ENCODE assay signal across 9 mouse cellular contexts in genomic region chr2:13399480-13400072, GRCm38 (mm10).
DNase-seq lines count a peak whose midpoint lies in the region; ATAC-seq and TF ChIP-seq lines count a peak whose summit lies in the region.
"Had no signal": no experiment of that assay in that cellular context is flagged by ENCODE, and none has a peak within 500 bp of the region (broad histone marks: within the 10 kb centered on the region; RNA-seq: fewer than 3 reads in every experiment).

No protein-coding gene starts in this region.

- TF ChIP-seq CTCF in layer of hippocampus, adult 2 months (conservative IDR thresholded peaks at IDR 0.05), result no peak

- no peak overlapping the region for H3K4me3 ChIP-seq in layer of hippocampus, adult 2 months
- H3K4me3 ChIP-seq in brown adipose tissue, adult 24 weeks (ENCODE audit: insufficient read depth, low read depth, low read length), result no peak overlapping the region
- no peak overlapping the region for H3K4me3 ChIP-seq in heart, embryonic 16.5 days (ENCODE audit: low read length)
- no peak overlapping the region for H3K4me3 ChIP-seq in midbrain, embryonic 16.5 days (ENCODE audit: low read depth, low read length)
- H3K4me3 ChIP-seq: embryonic facial prominence, embryonic 13.5 days had no signal

- H3K4me1 ChIP-seq in brown adipose tissue, adult 24 weeks (ENCODE audit: control insufficient read depth, insufficient read depth, insufficient read length, low read length), result peaks cover 9% of the 10 kb centered on the region; the same call in 1 of the 2 replicates
- peaks cover 15% of the 10 kb centered on the region for H3K4me1 ChIP-seq in heart, embryonic 16.5 days (ENCODE audit: control insufficient read depth, insufficient read depth, low read length)
- H3K4me1 ChIP-seq in midbrain, embryonic 16.5 days (ENCODE audit: control insufficient read depth, insufficient read depth, low read length), result peaks cover 10% of the 10 kb centered on the region
- H3K4me1 ChIP-seq: embryonic facial prominence, embryonic 13.5 days had no signal

- H3K9me3 ChIP-seq in heart, embryonic 16.5 days (replicated peaks; ENCODE audit: control insufficient read depth, low read length), result no peaks in the 10 kb centered on the region
- H3K9me3 ChIP-seq in midbrain, embryonic 16.5 days (replicated peaks; ENCODE audit: control insufficient read depth, low read length, poor library complexity, severe bottlenecking), result no peaks in the 10 kb centered on the region
- H3K9me3 ChIP-seq: embryonic facial prominence, embryonic 13.5 days had no signal

- H3K27me3 ChIP-seq in heart, embryonic 16.5 days (ENCODE audit: control insufficient read depth, insufficient read depth, low read length), result no peaks in the 10 kb centered on the region
- no peaks in the 10 kb centered on the region for H3K27me3 ChIP-seq in midbrain, embryonic 16.5 days (ENCODE audit: control insufficient read depth, insufficient read depth, low read depth, low read length)
- H3K27me3 ChIP-seq: embryonic facial prominence, embryonic 13.5 days; Patski had no signal

- DNase-seq in layer of hippocampus, adult 2 months (ENCODE audit: low spot score in 2 of 2), result no peak
- DNase-seq in layer of hippocampus, adult 9-10 months (ENCODE audit: low spot score), result no peak
- no peak for DNase-seq in cerebellum, adult 9-11 months
- DNase-seq in frontal cortex, postnatal 25 days (ENCODE audit: low spot score in 2 of 2), result no peak

- peak overlapping the region; percentile 0; the same call in 1 of the 2 replicates for H3K27ac ChIP-seq in layer of hippocampus, adult 2 months
- peak overlapping the region; percentile 94 for H3K27ac ChIP-seq in brown adipose tissue, adult 24 weeks (replicated peaks; ENCODE audit: low read depth, low read length)
- peak overlapping the region; percentile 74 for H3K27ac ChIP-seq in heart, embryonic 16.5 days (ENCODE audit: low read length)
- no peak overlapping the region for H3K27ac ChIP-seq in midbrain, embryonic 16.5 days (ENCODE audit: low read length)
- H3K27ac ChIP-seq: embryonic facial prominence, embryonic 13.5 days had no signal

- 50% methylated on average over 5 of the region's 5 CpGs for whole genome bisulfite sequencing in heart, embryonic 16.5 days
- WGBS in midbrain, embryonic 16.5 days, result 41% methylated on average over 5 of the region's 5 CpGs

- no peak overlapping the region for H3K4me2 ChIP-seq in heart, embryonic 16.5 days (ENCODE audit: low read depth, low read length)
- H3K4me2 ChIP-seq in midbrain, embryonic 16.5 days (ENCODE audit: low read length), result no peak overlapping the region
- H3K4me2 ChIP-seq: embryonic facial prominence, embryonic 13.5 days had no signal

- 0 out of 2 replicates have a peak, but pooled peaks have one; percentile 9 for ATAC-seq in heart, embryonic 16.5 days (replicated peaks; ENCODE audit: extremely low read depth, insufficient read depth, low FRiP score)
- peak; percentile 41 for ATAC-seq in midbrain, embryonic 16.5 days
- ATAC-seq: Patski had no signal

- H3K36me3 ChIP-seq in heart, embryonic 16.5 days (ENCODE audit: control insufficient read depth, insufficient read depth), result no peaks in the 10 kb centered on the region
- no peaks in the 10 kb centered on the region for H3K36me3 ChIP-seq in midbrain, embryonic 16.5 days (ENCODE audit: control insufficient read depth, insufficient read depth, low read length)
- H3K36me3 ChIP-seq: embryonic facial prominence, embryonic 13.5 days had no signal

- no peak overlapping the region for H3K9ac ChIP-seq in heart, embryonic 16.5 days (ENCODE audit: low read length)
- H3K9ac ChIP-seq in midbrain, embryonic 16.5 days (ENCODE audit: low read depth, low read length), result no peak overlapping the region
- H3K9ac ChIP-seq: embryonic facial prominence, embryonic 13.5 days had no signal
